Mouse (Mus musculus) regulatory T cell (primary cell): ENCODE data around the gene Lmln.
"Not testable (repeated sequence)": the region's sequence is repeated elsewhere in the genome, so short reads cannot be mapped to it uniquely, and the experiment has no call there.

ENCODE experiments used
- in situ Hi-C: fragments of 300-600 bp; cut with MboI, MseI; formaldehyde crosslinking; loops from one replicate; pipeline ENCODE4 v1.15.1; 2025; ENCODE audit warnings: high pct_unique_total_duplicates

The Lmln gene

GRCm38 (mm10) chr16:33176831-33177230 lies 114.5 kb downstream of the Lmln start:
- in situ Hi-C loops: not testable (repeated sequence)
